Mouse (Mus musculus) midbrain, embryonic 15.5 days (tissue): Measurements from ENCODE around the gene Ciapin1. TPM values are rescaled to one million over a fixed set of nuclear protein-coding genes. Genes with fewer than 3 reads are reported as not detected.
"Not testable (repeated sequence)": the region's sequence is repeated elsewhere in the genome, so short reads cannot be mapped to it uniquely, and the experiment has no call there.

Experiments used
- ATAC-seq: fragments of 200-750 bp; cut with Nextera tagmentation; replicated peaks from 2 replicates; pipeline ENCODE4 v1.8.0; 2017; ENCODE audit warnings: moderate TSS enrichment
- H3K27ac ChIP-seq: fragments of 300-500 bp; sonication (generic); 2 replicates; pipeline ENCODE4 v1.5.1; 2015; ENCODE audit warnings: mild to moderate bottlenecking, inconsistent platforms
- H3K27me3 ChIP-seq: fragments of 300-500 bp; sonication (generic); replicated peaks from 2 replicates; pipeline ENCODE4 v1.6.1; 2015; ENCODE audit warnings: inconsistent platforms
- H3K36me3 ChIP-seq: fragments of 300-500 bp; sonication (generic); replicated peaks from 2 replicates; pipeline ENCODE4 v1.6.1; 2015; ENCODE audit warnings: inconsistent platforms
- H3K4me1 ChIP-seq: fragments of 300-500 bp; sonication (generic); 2 replicates; pipeline ENCODE4 v1.6.1; 2015; ENCODE audit warnings: inconsistent platforms
- H3K4me2 ChIP-seq: fragments of 300-500 bp; sonication (generic); 2 replicates; pipeline ENCODE4 v1.6.1; 2015; ENCODE audit warnings: inconsistent platforms, mild to moderate bottlenecking, moderate library complexity
- H3K4me3 ChIP-seq: fragments of 300-500 bp; sonication (generic); 2 replicates; pipeline ENCODE4 v1.5.1; 2015; ENCODE audit warnings: mild to moderate bottlenecking, inconsistent platforms
- H3K9ac ChIP-seq: fragments of 300-500 bp; sonication (generic); 2 replicates; pipeline ENCODE4 v1.6.1; 2015; ENCODE audit warnings: mild to moderate bottlenecking, inconsistent platforms
- H3K9me3 ChIP-seq: fragments of 300-500 bp; sonication (generic); 2 replicates; pipeline ENCODE4 v1.6.1; 2016; ENCODE audit warnings: inconsistent platforms
- WGBS: fragments of 180-500 bp; shearing (Covaris S2); methylation state at CpG from one replicate; pipeline ENCODE4 v1.1.7; 2015; ENCODE audit warnings: mixed read lengths; 5-methylcytosine and 5-hydroxymethylcytosine counted together
- polyA plus RNA-seq: library from polyadenylated mRNA; unstranded; fragments of >200 nt; fragmentation: Nextera tagmentation; extraction: Ambion mirVana; gene quantifications from 2 replicates; pipeline ENCODE4 v1.2.1, GENCODE M21; 2015

The Ciapin1 gene
- polyA plus RNA-seq, 1 experiment from 2014 or later = 217 TPM

GRCm38 (mm10) chr8:94870003-94870402 is 31.8 kb upstream of the Ciapin1 start:
- peaks cover 12% of the 10 kb centered on the region for H3K36me3 ChIP-seq
- peaks cover 47% of the 10 kb centered on the region for H3K4me1 ChIP-seq
- peak overlapping the region; percentile 87 for H3K9ac ChIP-seq
- peak overlapping the region; percentile 81 for H3K27ac ChIP-seq
- no peak for ATAC-seq
- H3K4me2 ChIP-seq = peak overlapping the region; percentile 89
- 11% methylated on average over 4 of the region's 4 CpGs for whole genome bisulfite sequencing
- no peaks in the 10 kb centered on the region for H3K9me3 ChIP-seq
- H3K27me3 ChIP-seq = peaks cover 13% of the 10 kb centered on the region
- H3K4me3 ChIP-seq = peak overlapping the region; percentile 77

GRCm38 (mm10) chr8:94869146-94869545 is 31.0 kb upstream of the Ciapin1 start:
- Histone ChIP-seq H3K27me3 (peaks cover 5% of the 10 kb centered on the region), H3K9ac (peak overlapping the region; percentile 87), H3K4me1 (peaks cover 44% of the 10 kb centered on the region), H3K4me2 (peak overlapping the region; percentile 89), H3K27ac (peak overlapping the region; percentile 81), H3K4me3 (peak overlapping the region; percentile 77), H3K36me3 (peaks cover 20% of the 10 kb centered on the region), H3K9me3 (no peaks in the 10 kb centered on the region)
- no peak for ATAC-seq
- 56% methylated on average over 7 of the region's 7 CpGs for WGBS

GRCm38 (mm10) chr8:94866921-94867320 is 28.8 kb upstream of the Ciapin1 start:
- H3K4me1 ChIP-seq = peaks cover 38% of the 10 kb centered on the region
- WGBS = 88% methylated on average over 9 of the region's 9 CpGs
- no peak overlapping the region for H3K4me2 ChIP-seq
- H3K4me3 ChIP-seq = no peak overlapping the region
- no peak overlapping the region for H3K27ac ChIP-seq
- H3K27me3 ChIP-seq = no peaks in the 10 kb centered on the region
- H3K9ac ChIP-seq = no peak overlapping the region
- no peaks in the 10 kb centered on the region for H3K9me3 ChIP-seq
- no peak for ATAC-seq
- peaks cover 28% of the 10 kb centered on the region for H3K36me3 ChIP-seq

GRCm38 (mm10) chr8:94865292-94865691 is 27.1 kb upstream of the Ciapin1 start:
- 89% methylated on average over 10 of the region's 10 CpGs for WGBS
- Histone ChIP-seq H3K4me2 (no peak overlapping the region), H3K4me3 (no peak overlapping the region), H3K9ac (no peak overlapping the region), H3K36me3 (peaks cover 34% of the 10 kb centered on the region), H3K27ac (no peak overlapping the region), H3K27me3 (no peaks in the 10 kb centered on the region), H3K4me1 (peaks cover 29% of the 10 kb centered on the region), H3K9me3 (no peaks in the 10 kb centered on the region)
- no peak for ATAC-seq

DNA sequence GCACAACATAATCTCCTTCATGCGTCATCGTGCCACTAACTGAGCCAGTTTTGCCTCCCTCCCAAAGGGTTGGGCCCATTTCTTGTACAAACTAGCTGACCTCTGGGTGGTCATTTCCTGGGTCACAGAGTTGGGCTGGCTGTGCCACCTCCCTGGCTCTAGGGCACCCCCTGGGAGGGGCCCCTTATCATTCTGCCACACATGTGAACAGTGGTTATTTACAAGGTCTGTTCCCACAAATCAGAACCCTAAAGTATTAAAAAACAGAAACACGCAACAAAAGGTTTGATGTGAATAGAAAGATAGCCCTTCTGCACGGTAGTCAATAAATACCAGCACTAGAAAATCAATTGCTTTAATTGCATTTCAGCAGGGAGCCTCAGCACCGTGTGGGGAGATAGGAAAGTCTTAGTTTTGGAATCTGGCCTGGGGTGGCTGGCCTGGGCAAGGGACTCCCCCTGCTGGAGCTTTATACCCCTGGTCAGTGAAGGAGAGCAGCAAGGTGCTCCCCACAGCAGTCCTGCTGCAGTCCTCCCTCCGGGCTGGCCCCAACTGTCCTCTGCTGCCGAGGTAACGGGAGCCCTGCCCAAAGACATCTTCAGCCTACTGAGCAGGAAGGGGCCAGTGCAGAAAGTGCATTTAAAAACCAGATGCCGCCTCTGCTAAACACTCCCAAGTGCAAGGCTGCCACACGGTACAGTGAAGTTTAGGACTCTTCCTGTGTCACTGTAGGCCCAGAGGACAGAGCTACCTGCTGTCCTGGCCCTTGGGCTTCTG is 25.9 kb upstream of the Ciapin1 start:
- H3K9me3 ChIP-seq = no peaks in the 10 kb centered on the region
- peaks cover 34% of the 10 kb centered on the region for H3K36me3 ChIP-seq
- H3K4me3 ChIP-seq = no peak overlapping the region
- H3K9ac ChIP-seq = no peak overlapping the region
- H3K4me1 ChIP-seq = peaks cover 22% of the 10 kb centered on the region
- no peak overlapping the region for H3K27ac ChIP-seq
- 73% methylated on average over 10 of the region's 10 CpGs for WGBS
- no peaks in the 10 kb centered on the region for H3K27me3 ChIP-seq
- no peak for ATAC-seq
- H3K4me2 ChIP-seq = no peak overlapping the region

- Histone ChIP-seq H3K9me3 (no peaks in the 10 kb centered on the region), H3K4me1 (peaks cover 20% of the 10 kb centered on the region), H3K9ac (no peak overlapping the region), H3K36me3 (peaks cover 34% of the 10 kb centered on the region), H3K4me3 (no peak overlapping the region), H3K4me2 (no peak overlapping the region), H3K27me3 (no peaks in the 10 kb centered on the region), H3K27ac (no peak overlapping the region)
- 93% methylated on average over 12 of the region's 12 CpGs for WGBS
- ATAC-seq = no peak
Measured at GRCm38 (mm10) chr8:94862487-94863220, 24.5 kb upstream of the Ciapin1 start.

DNA sequence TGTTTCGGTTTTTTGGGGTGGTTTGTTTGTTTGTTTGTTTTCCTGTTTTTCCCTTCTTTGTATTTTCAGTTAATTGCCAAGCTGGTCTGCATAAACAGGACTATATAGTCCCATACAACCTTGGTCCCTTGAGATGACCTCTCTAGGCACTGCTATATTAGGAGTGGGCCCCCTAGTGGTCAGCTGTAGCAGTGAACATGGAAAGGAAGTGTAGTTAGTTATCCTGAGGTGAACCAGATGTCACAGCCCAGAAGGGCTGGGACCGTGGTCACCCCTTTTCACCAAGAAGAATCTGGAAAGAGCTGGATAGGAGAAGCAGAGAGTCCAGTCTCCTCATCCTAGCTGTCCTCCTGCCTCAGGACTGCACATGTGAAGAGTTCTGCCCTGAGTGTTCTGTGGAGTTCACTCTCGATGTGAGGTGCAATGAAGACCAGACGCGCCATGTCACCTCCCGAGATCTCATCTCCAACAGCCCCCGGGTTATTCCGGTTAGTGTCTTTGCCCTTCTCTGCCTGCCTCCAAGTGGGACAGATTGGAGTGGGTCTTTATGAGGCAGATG is 23.3 kb upstream of the Ciapin1 start:
- ATAC-seq = no peak
- 77% methylated on average over 8 of the region's 8 CpGs for WGBS
- Histone ChIP-seq H3K4me3 (no peak overlapping the region), H3K27ac (no peak overlapping the region), H3K4me1 (peaks cover 18% of the 10 kb centered on the region), H3K4me2 (no peak overlapping the region), H3K36me3 (peaks cover 34% of the 10 kb centered on the region), H3K9ac (no peak overlapping the region), H3K9me3 (no peaks in the 10 kb centered on the region), H3K27me3 (no peaks in the 10 kb centered on the region)

GRCm38 (mm10) chr8:94857346-94858173 is 19.4 kb upstream of the Ciapin1 start, which contains the start of gene Polr2c:
TSS of gene Polr2c (plus strand) at chr8:94857450.
- Histone ChIP-seq H3K4me1 (peaks cover 18% of the 10 kb centered on the region), H3K4me3 (peak within 1 kb of the TSS; percentile 74), H3K27me3 (no peaks in the 10 kb centered on the region), H3K36me3 (peaks cover 23% of the 10 kb centered on the region), H3K27ac (peak within 1 kb of the TSS; percentile 74), H3K4me2 (peak within 1 kb of the TSS; percentile 61), H3K9ac (peak within 1 kb of the TSS; percentile 85), H3K9me3 (no peaks in the 10 kb centered on the region)
- under 1% methylated on average over 67 of the region's 68 CpGs for WGBS
- ATAC-seq = peak; percentile 86

DNA sequence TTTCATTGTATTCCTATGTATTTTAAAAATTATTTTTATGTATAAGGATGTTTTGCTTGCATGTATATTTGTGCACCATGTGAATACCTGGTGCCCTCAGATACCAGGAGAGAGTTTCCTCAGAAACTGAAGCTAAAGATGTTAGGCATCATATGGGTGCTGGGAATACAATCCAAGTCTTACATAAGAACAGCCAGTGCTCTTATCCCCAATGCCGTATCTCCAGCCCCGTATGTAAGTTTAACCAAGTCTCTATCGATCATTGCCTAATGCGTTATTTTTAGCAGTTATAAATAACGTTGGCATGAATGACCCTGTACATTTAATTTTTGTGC is 18.8 kb upstream of the Ciapin1 start:
- 28% methylated on average over 5 of the region's 5 CpGs for WGBS
- Histone ChIP-seq H3K4me3 (peak overlapping the region; percentile 74), H3K9ac (no peak overlapping the region), H3K27me3 (no peaks in the 10 kb centered on the region), H3K36me3 (peaks cover 29% of the 10 kb centered on the region), H3K4me1 (peaks cover 18% of the 10 kb centered on the region), H3K27ac (peak overlapping the region; percentile 51; the same call in 1 of the 2 replicates), H3K4me2 (0 out of 2 replicates have a peak overlapping the region, but pooled peaks have one; percentile 17), H3K9me3 (no peaks in the 10 kb centered on the region)
- peak; percentile 48; the same call in 1 of the 2 replicates for ATAC-seq

DNA sequence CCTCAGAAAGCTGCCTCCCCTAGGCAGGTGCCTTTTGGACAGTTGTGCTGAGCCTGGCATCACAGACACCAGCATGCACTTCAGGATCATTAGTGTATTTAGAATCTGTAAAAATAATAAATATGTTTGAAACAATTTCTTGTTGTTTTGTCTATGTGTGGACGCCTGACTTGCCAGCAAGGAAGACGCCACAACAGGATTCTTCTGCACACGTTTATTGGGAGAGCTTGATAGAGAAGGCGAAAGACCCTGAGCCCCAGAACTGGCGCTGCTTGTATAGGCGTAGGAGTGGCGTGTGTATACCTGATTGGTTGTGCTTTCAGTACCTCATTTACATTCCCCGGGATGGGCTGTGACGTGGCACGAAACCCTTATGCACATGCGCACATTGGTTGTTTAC is 16.6 kb upstream of the Ciapin1 start:
- not testable (repeated sequence) for ATAC-seq, H3K27me3 ChIP-seq, H3K4me2 ChIP-seq, H3K27ac ChIP-seq, H3K4me3 ChIP-seq, H3K9ac ChIP-seq, H3K9me3 ChIP-seq
- 90% methylated on average over 11 of the region's 11 CpGs for WGBS
- Histone ChIP-seq H3K4me1 (peaks cover 18% of the 10 kb centered on the region), H3K36me3 (peaks cover 44% of the 10 kb centered on the region)

DNA sequence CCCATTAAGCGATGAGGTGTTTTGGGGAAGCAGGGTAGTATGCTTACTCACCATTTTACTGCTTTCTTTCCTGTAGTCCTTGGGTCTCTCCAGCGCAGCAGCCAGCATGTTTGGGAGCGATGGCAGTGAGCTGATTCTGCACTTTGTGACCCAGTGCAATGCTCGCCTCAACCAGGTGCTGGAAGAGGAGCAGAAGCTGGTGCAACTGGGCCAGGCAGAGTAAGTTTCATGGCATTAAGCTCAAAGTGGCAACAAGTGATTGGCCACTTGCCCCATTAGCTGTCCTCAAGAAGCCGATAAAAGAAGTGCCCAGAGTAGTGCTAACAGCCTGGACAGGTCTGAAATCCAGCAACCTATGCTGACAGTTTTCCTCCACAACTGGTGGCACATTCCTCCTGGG is 11.9 kb upstream of the Ciapin1 start:
- H3K27ac ChIP-seq = no peak overlapping the region
- no peaks in the 10 kb centered on the region for H3K27me3 ChIP-seq
- no peak overlapping the region for H3K4me2 ChIP-seq
- no peak overlapping the region for H3K9ac ChIP-seq
- ATAC-seq = no peak
- H3K4me3 ChIP-seq = no peak overlapping the region
- H3K9me3 ChIP-seq = no peaks in the 10 kb centered on the region
- 97% methylated on average over 5 of the region's 5 CpGs for WGBS
- no peaks in the 10 kb centered on the region for H3K4me1 ChIP-seq
- H3K36me3 ChIP-seq = peaks cover 53% of the 10 kb centered on the region

- Histone ChIP-seq H3K4me3 (no peak overlapping the region), H3K4me1 (peaks cover 19% of the 10 kb centered on the region), H3K36me3 (peaks cover 13% of the 10 kb centered on the region; the same call in 1 of the 2 replicates), H3K27me3 (no peaks in the 10 kb centered on the region), H3K9ac (no peak overlapping the region), H3K27ac (no peak overlapping the region), H3K9me3 (no peaks in the 10 kb centered on the region), H3K4me2 (no peak overlapping the region)
- WGBS = 40% methylated on average over 2 of the region's 2 CpGs
- no peak for ATAC-seq
Measured at GRCm38 (mm10) chr8:94841183-94841582, 3.0 kb upstream of the Ciapin1 start.
